Mouse (Mus musculus) limb, embryonic 10.5 days (tissue): ENCODE measurements around the gene Fto. TPM values are rescaled to one million over a fixed set of nuclear protein-coding genes. Genes with fewer than 3 reads are reported as not detected.

ENCODE experiments used
- DNase-seq: peaks from one replicate; pipeline ENCODE4 v3.0.0-alpha.2; 2017; ENCODE audit warnings: low spot score
- H3K27ac ChIP-seq: fragments of 300-500 bp; sonication (generic); 2 replicates; pipeline ENCODE4 v1.5.1; 2016; ENCODE audit warnings: mild to moderate bottlenecking
- H3K27me3 ChIP-seq: fragments of 300-500 bp; sonication (generic); 2 replicates; pipeline ENCODE4 v1.6.1; 2016; ENCODE audit warnings: low read depth, mild to moderate bottlenecking; ENCODE audit not compliant: poor library complexity, severe bottlenecking
- H3K36me3 ChIP-seq: fragments of 300-500 bp; sonication (generic); 2 replicates; pipeline ENCODE4 v1.6.1; 2016; ENCODE audit warnings: mild to moderate bottlenecking, moderate library complexity
- H3K4me1 ChIP-seq: fragments of 300-500 bp; sonication (generic); 2 replicates; pipeline ENCODE4 v1.6.1; 2016
- H3K4me3 ChIP-seq: fragments of 300-500 bp; sonication (generic); 2 replicates; pipeline ENCODE4 v1.5.1; 2016; ENCODE audit warnings: mild to moderate bottlenecking, moderate library complexity
- H3K9me3 ChIP-seq: fragments of 300-500 bp; sonication (generic); replicated peaks from 2 replicates; pipeline ENCODE4 v1.6.1; 2016; ENCODE audit warnings: mild to moderate bottlenecking
- WGBS: fragments of 180-500 bp; shearing (Covaris S2); methylation state at CpG from one replicate; pipeline ENCODE4 v1.1.7; 2016; 5-methylcytosine and 5-hydroxymethylcytosine counted together
- polyA plus RNA-seq: library from polyadenylated mRNA; unstranded; fragments of >200 nt; fragmentation: Nextera tagmentation; extraction: Ambion mirVana; gene quantifications from 2 replicates; pipeline ENCODE4 v1.2.1, GENCODE M21; 2016

Fto gene
- polyA plus RNA-seq, 1 experiment from 2014 or later, result 100 TPM

GRCm38 (mm10) chr8:91370899-91371298 is 57.6 kb downstream of the Fto start:
- no peak for DNase-seq
- WGBS, result 51% methylated on average over 12 of the region's 12 CpGs
- Histone ChIP-seq H3K9me3 (no peaks in the 10 kb centered on the region), H3K27me3 (peaks cover 18% of the 10 kb centered on the region), H3K36me3 (no peaks in the 10 kb centered on the region), H3K4me3 (no peak overlapping the region), H3K4me1 (peaks cover 42% of the 10 kb centered on the region), H3K27ac (no peak overlapping the region)

GRCm38 (mm10) chr8:91371995-91372394 is 58.7 kb downstream of the Fto start:
- Histone ChIP-seq H3K27ac (no peak overlapping the region), H3K36me3 (no peaks in the 10 kb centered on the region), H3K4me3 (no peak overlapping the region), H3K4me1 (peaks cover 53% of the 10 kb centered on the region), H3K27me3 (peaks cover 24% of the 10 kb centered on the region), H3K9me3 (no peaks in the 10 kb centered on the region)
- no peak for DNase-seq
- WGBS, result 61% methylated on average over 4 of the region's 4 CpGs

DNA sequence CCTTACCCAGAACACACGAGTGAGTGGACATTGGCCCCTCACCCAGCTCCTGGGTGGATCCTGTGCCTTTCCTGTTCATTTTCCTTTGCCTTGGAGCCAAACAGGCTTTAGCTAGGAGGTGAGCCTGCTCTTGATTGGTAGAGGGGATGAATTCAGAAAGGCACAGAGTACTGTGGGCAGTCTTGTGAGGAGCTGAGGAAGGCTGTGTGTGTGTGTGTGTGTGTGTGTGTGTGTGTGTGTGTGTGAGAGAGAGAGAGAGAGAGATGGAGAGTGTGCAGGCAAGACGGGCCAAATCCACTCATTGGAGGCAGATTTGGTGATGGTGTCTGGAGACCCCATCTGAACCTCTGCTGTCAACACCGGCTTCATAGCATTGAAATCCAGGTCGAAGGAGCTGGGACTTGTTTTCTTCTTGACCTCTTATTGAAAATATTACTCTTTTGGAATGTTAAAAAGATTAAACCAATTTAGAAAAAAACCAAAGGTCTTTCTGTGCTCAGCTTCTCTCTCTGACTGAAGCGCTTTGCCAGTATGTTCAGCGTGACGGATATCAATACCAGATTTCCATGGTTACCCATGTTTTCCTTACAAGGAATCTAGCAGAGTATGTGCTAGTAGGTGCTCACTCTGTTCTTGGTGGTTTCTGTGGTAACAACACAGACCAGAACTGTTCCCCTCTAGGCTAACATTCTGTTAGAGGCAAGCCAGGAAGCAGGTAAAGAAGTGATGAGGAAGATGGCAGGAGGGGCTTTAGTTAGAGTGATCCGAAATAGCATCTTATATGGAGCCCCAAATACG is 59.7 kb downstream of the Fto start:
- H3K27me3 ChIP-seq, result peaks cover 33% of the 10 kb centered on the region
- H3K9me3 ChIP-seq, result no peaks in the 10 kb centered on the region
- 89% methylated on average over 9 of the region's 9 CpGs for WGBS
- H3K27ac ChIP-seq, result no peak overlapping the region
- H3K4me3 ChIP-seq, result no peak overlapping the region
- DNase-seq, result no peak
- no peaks in the 10 kb centered on the region for H3K36me3 ChIP-seq
- H3K4me1 ChIP-seq, result peaks cover 63% of the 10 kb centered on the region

DNA sequence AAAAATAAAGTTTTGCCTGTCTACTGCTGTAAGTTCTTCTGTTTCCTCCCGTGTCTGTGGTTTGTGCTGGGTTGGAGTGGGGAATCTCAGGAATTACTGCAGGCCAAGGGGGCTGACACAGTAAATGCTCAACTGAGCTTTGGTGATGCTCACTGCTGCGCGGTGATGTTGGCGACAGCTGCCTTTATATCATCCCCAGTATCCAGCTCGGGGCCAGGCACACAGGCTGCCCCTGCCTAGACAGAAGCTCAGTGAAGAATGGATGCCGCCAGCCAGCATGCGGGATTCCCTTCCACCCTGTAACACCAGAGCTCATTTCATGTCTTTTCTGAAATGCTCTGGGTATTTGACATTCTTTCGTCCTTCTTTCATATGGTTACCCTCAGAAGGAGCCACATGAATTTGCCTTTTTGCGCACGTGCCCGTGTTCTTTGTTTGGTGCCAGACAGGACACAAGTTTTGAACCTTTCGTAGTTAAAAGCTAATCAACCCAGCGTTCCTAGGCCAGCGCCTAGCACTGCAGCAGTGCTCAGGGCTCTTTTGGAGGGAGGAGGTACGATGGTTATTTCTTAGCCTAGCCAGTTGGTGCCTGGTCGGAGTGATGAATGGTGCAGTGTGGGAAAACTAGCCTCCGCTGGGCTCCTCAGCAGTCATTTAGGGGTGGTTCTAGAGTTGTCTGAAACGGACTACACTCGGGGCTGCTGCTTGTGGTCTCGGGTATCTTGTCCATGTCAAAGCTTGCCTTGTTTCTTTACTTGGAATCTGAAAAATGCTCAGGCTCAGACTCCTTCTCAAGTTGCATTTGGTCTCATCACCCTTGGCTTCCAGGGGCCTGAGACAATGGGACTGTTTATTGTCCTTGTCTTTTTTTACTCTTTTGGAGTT is 62.0 kb downstream of the Fto start:
- Histone ChIP-seq H3K4me1 (peaks cover 79% of the 10 kb centered on the region), H3K9me3 (no peaks in the 10 kb centered on the region), H3K27me3 (peaks cover 48% of the 10 kb centered on the region), H3K27ac (peak overlapping the region; percentile 21; the same call in 1 of the 2 replicates), H3K36me3 (no peaks in the 10 kb centered on the region), H3K4me3 (no peak overlapping the region)
- DNase-seq, result no peak
- 43% methylated on average over 20 of the region's 20 CpGs for WGBS

- Histone ChIP-seq H3K27ac (peak overlapping the region; percentile 40), H3K4me1 (peaks cover 84% of the 10 kb centered on the region), H3K4me3 (0 out of 2 replicates have a peak overlapping the region, but pooled peaks have one; percentile 14), H3K27me3 (peaks cover 59% of the 10 kb centered on the region), H3K36me3 (no peaks in the 10 kb centered on the region), H3K9me3 (no peaks in the 10 kb centered on the region)
- DNase-seq, result peak; percentile 70
- 4% methylated on average over 11 of the region's 11 CpGs for WGBS
Observed at GRCm38 (mm10) chr8:91376785-91377184, 63.5 kb downstream of the Fto start.

- H3K36me3 ChIP-seq, result no peaks in the 10 kb centered on the region
- H3K4me1 ChIP-seq, result peaks cover 83% of the 10 kb centered on the region
- no peaks in the 10 kb centered on the region for H3K9me3 ChIP-seq
- 66% methylated on average over 6 of the region's 6 CpGs for WGBS
- H3K27ac ChIP-seq, result no peak overlapping the region
- peaks cover 59% of the 10 kb centered on the region for H3K27me3 ChIP-seq
- DNase-seq, result no peak
- no peak overlapping the region for H3K4me3 ChIP-seq
Observed at GRCm38 (mm10) chr8:91377275-91377674, 64.0 kb downstream of the Fto start.

DNA sequence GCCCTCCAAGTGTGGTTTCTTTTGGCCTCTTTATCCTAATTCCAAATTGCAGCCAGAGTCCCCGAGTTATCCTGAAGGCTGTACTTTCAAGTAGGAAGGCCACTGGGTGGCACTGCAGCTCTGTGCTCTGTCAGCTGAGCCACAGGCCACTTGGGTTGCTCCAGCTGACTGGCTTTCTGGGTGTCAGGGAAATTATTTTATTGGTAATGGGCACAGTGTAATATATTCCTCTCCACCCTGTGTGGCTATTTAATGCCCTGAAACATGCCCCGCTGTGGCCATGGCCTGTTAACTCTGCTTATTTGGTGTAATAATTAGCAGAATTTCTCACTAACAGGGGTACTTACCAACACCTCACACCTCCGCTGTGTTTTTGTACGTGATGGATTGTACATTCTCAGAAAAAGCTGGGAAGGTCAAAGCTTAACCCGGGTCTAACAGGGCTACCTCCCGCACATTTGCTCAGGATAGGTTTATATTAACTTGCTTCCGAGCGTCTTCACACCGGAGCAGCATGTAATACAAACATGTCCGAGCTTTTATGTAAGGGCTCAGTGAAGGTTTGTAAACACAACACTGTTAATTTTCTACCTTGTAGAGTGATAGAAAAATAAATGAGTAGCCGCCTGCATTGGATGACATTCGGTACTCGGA is 65.6 kb downstream of the Fto start:
- no peaks in the 10 kb centered on the region for H3K9me3 ChIP-seq
- no peaks in the 10 kb centered on the region for H3K36me3 ChIP-seq
- H3K27me3 ChIP-seq, result peaks cover 55% of the 10 kb centered on the region
- peak; percentile 84 for DNase-seq
- H3K4me3 ChIP-seq, result no peak overlapping the region
- no peak overlapping the region for H3K27ac ChIP-seq
- peaks cover 71% of the 10 kb centered on the region for H3K4me1 ChIP-seq
- 44% methylated on average over 13 of the region's 13 CpGs for WGBS

- DNase-seq, result no peak
- H3K9me3 ChIP-seq, result no peaks in the 10 kb centered on the region
- WGBS, result 11% methylated on average over 10 of the region's 10 CpGs
- peaks cover 57% of the 10 kb centered on the region for H3K4me1 ChIP-seq
- peaks cover 39% of the 10 kb centered on the region for H3K27me3 ChIP-seq
- no peak overlapping the region for H3K4me3 ChIP-seq
- no peaks in the 10 kb centered on the region for H3K36me3 ChIP-seq
- H3K27ac ChIP-seq, result peak overlapping the region; percentile 32
Observed at GRCm38 (mm10) chr8:91380796-91381542, 67.6 kb downstream of the Fto start.

DNA sequence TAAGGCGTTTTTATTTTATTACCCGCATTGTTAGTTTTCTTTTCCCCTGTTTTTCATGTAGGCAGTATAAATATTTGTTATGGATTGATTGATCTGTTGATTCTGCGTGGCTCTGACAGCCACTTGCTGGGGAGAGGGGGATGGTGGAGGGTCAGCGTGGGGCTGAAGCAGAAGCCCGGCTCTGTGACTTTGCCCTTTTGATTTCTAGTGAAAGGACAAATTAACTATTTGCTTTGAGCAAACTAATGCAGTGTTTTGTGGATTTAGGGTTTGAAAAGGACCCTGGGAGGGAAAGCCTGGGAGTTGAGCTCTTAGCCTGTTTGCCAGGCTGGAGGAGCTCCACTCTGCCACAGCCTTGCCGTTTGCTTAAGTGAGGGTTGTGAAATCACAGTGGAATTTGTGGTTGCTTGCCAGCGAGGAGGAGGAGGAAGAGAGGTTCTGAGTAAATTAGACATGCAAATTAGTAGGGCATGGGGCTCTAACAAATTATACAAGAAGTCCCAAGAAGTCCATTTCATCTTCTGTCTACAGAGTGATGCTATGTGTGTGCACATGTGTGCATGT is 68.3 kb downstream of the Fto start:
- whole genome bisulfite sequencing, result 14% methylated on average over 7 of the region's 7 CpGs
- Histone ChIP-seq H3K4me1 (peaks cover 51% of the 10 kb centered on the region), H3K36me3 (no peaks in the 10 kb centered on the region), H3K27me3 (peaks cover 34% of the 10 kb centered on the region), H3K27ac (0 out of 2 replicates have a peak overlapping the region, but pooled peaks have one; percentile 47), H3K4me3 (no peak overlapping the region), H3K9me3 (no peaks in the 10 kb centered on the region)
- no peak for DNase-seq

GRCm38 (mm10) chr8:91383210-91383609 is 69.9 kb downstream of the Fto start:
- no peak for DNase-seq
- Histone ChIP-seq H3K4me3 (no peak overlapping the region), H3K4me1 (peaks cover 41% of the 10 kb centered on the region), H3K36me3 (no peaks in the 10 kb centered on the region), H3K27ac (no peak overlapping the region), H3K9me3 (no peaks in the 10 kb centered on the region), H3K27me3 (peaks cover 24% of the 10 kb centered on the region; the same call in 1 of the 2 replicates)
- WGBS, result 91% methylated on average over 3 of the region's 3 CpGs

- Histone ChIP-seq H3K4me3 (no peak overlapping the region), H3K27ac (no peak overlapping the region), H3K9me3 (no peaks in the 10 kb centered on the region), H3K36me3 (no peaks in the 10 kb centered on the region), H3K27me3 (peaks cover 20% of the 10 kb centered on the region; the same call in 1 of the 2 replicates), H3K4me1 (peaks cover 40% of the 10 kb centered on the region)
- no peak for DNase-seq
- 84% methylated on average over 11 of the region's 11 CpGs for WGBS
Observed at GRCm38 (mm10) chr8:91383811-91384210, 70.5 kb downstream of the Fto start.

- H3K27ac ChIP-seq, result no peak overlapping the region
- H3K36me3 ChIP-seq, result no peaks in the 10 kb centered on the region
- no peaks in the 10 kb centered on the region for H3K9me3 ChIP-seq
- 87% methylated on average over 3 of the region's 3 CpGs for WGBS
- H3K4me3 ChIP-seq, result no peak overlapping the region
- peaks cover 37% of the 10 kb centered on the region for H3K4me1 ChIP-seq
- no peak for DNase-seq
- H3K27me3 ChIP-seq, result peaks cover 19% of the 10 kb centered on the region; the same call in 1 of the 2 replicates
Observed at GRCm38 (mm10) chr8:91384389-91384788, 71.1 kb downstream of the Fto start.
